Mouse (Mus musculus) liver, embryonic 14.5 days (tissue): ENCODE results near the gene Pkd1l1.

Experiments used
- CTCF ChIP-seq: IDR thresholded peaks from 2 replicates; pipeline ENCODE4 v1.5.1; 2016; ENCODE audit warnings: antibody characterized with exemption, low read depth, control low read depth
- EP300 ChIP-seq: IDR thresholded peaks from 2 replicates; pipeline ENCODE4 v1.6.1; 2016; ENCODE audit warnings: antibody characterized with exemption, low read depth

DNA sequence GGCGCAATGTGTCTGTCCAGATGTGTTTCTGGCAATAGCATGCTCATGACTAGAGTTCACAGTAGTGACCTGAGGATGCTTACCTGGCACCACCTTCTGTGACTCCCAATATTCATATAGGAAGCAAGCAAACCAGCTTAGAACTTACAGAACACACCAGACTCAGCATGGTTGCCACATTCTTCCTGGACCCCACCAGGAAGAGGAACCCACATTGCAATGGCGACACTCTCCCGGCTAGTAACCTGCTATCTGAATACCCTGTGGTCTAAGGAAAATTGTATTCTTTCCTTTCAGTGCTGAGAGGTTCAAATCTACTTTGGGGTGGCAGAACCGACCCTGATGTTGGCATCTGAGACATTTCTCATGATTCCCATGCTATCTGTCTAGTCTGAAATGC lies 5.1 kb upstream of the Pkd1l1 start:
- TF ChIP-seq CTCF: no peak
- TF ChIP-seq EP300: no peak
